Mouse (Mus musculus): ENCODE data around the gene Foxa1. TPM values are rescaled to one million over a fixed set of nuclear protein-coding genes. Genes with fewer than 3 reads are reported as not detected.

The Foxa1 gene
- polyA plus RNA-seq, 2 experiments, result 0.06 TPM; not detected in 1

DNA sequence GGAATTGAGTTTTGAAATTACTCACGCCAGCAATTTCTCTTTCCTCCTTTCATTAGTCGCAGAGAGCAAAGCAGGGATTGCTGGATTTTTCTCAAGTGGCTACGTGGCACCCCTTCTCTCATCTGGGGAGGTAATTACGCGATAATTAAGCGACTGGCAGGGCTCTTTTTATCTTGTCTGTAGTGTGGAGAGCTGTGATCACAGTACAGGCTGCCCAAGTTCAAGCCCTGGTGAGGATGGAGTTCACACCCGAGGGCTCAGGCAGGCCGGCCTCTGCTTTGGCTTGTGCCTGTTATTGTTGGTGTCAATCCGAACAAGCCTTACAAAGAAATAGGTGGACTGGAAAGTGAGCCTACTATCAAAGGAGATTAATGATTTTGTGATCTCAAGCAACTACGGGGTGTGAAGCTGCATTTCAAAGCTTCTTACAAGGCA lies 7.1 kb downstream of the Foxa1 start:
- WGBS, result 1% methylated on average over 10 of the region's 10 CpGs
- Histone ChIP-seq H3K4me3 (replicated peaks; ENCODE audit: low read length) (peak overlapping the region; percentile 29; the same call in 1 of the 2 replicates), H3K4me1 (ENCODE audit: control insufficient read depth, insufficient read depth, low read length) (peaks cover 15% of the 10 kb centered on the region), H3K9ac (ENCODE audit: low read depth, low read length, severe bottlenecking) (no peak overlapping the region), H3K27me3 (ENCODE audit: control insufficient read depth, insufficient read depth, low read length) (peaks cover 85% of the 10 kb centered on the region), H3K4me2 (replicated peaks; ENCODE audit: low read depth, low read length, severe bottlenecking) (0 out of 2 replicates have a peak overlapping the region, but pooled peaks have one; percentile 49), H3K36me3 (ENCODE audit: control insufficient read depth, insufficient read depth, low read length) (no peaks in the 10 kb centered on the region), H3K9me3 (ENCODE audit: control insufficient read depth, low read length) (no peaks in the 10 kb centered on the region), H3K27ac (replicated peaks; ENCODE audit: low read depth, low read length) (no peak overlapping the region)
- TF ChIP-seq POLR2A (IDR thresholded peaks at IDR 0.05; ENCODE audit: borderline replicate concordance, extremely low read depth, insufficient read depth, insufficient read length), result no peak
- no peak for ATAC-seq (ENCODE audit: low FRiP score, low read depth)
- no peak for DNase-seq (ENCODE audit: low spot score)

DNA sequence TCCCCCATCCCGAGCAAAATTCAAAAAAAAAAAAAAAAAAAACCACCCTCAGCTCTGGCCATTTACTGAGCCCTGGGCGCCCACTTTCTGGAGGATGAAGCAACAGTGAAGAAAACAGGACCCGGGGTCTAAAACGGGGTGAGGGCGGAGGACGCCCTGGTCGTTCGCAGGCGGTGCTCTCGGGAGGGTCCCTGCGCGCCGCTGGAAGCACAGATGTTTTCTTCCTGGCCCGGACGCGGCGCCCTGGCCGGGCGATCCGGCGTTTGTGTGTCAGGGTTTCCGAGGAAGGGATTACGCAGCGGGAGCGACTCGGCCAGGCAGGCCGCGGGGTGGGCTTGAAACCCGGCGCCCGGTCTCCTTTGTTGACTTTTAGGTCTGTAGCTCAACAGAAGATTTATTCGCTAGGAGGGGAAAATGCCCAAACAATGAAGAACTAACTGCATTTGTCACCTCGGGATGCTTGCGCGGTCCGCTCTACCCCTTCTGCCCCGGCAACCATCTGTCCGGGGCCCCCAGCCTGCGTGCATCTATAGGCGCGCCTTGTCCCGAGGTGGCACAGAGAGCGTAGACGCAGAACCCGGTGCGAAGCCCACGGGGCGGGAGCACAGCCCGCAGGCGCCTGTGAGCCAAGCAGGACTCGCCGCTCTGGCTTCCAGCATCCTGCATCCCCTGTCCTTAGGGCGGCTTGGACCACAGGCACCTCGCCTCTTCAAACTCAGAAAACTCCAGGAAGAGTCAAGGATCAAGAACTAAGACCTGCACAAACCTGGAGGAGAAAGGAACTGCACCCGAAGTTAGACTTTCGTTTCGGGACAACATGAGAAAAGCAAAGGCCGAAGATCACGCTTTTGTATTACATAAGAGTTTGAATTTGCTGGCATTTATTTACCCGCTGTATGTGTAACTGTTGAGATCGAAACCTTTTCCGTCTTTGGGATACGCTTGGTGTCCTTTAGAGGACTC lies 7.8 kb downstream of the Foxa1 start:
- H3K9ac ChIP-seq (ENCODE audit: low read depth, low read length, severe bottlenecking), result 0 out of 2 replicates have a peak overlapping the region, but pooled peaks have one; percentile 21
- peaks cover 15% of the 10 kb centered on the region for H3K4me1 ChIP-seq (ENCODE audit: control insufficient read depth, insufficient read depth, low read length)
- WGBS, result under 1% methylated on average over 58 of the region's 63 CpGs
- H3K4me3 ChIP-seq (replicated peaks; ENCODE audit: low read length), result peak overlapping the region; percentile 29
- no peak for ATAC-seq (ENCODE audit: low FRiP score, low read depth)
- H3K36me3 ChIP-seq (ENCODE audit: control insufficient read depth, insufficient read depth, low read length), result no peaks in the 10 kb centered on the region
- no peak overlapping the region for H3K27ac ChIP-seq (replicated peaks; ENCODE audit: low read depth, low read length)
- H3K27me3 ChIP-seq (ENCODE audit: control insufficient read depth, insufficient read depth, low read length), result peaks cover 87% of the 10 kb centered on the region
- TF ChIP-seq POLR2A (IDR thresholded peaks at IDR 0.05; ENCODE audit: borderline replicate concordance, extremely low read depth, insufficient read depth, insufficient read length), result no peak
- H3K9me3 ChIP-seq (ENCODE audit: control insufficient read depth, low read length), result no peaks in the 10 kb centered on the region
- peak overlapping the region; percentile 49 for H3K4me2 ChIP-seq (replicated peaks; ENCODE audit: low read depth, low read length, severe bottlenecking)
- no peak for DNase-seq (ENCODE audit: low spot score)

DNA sequence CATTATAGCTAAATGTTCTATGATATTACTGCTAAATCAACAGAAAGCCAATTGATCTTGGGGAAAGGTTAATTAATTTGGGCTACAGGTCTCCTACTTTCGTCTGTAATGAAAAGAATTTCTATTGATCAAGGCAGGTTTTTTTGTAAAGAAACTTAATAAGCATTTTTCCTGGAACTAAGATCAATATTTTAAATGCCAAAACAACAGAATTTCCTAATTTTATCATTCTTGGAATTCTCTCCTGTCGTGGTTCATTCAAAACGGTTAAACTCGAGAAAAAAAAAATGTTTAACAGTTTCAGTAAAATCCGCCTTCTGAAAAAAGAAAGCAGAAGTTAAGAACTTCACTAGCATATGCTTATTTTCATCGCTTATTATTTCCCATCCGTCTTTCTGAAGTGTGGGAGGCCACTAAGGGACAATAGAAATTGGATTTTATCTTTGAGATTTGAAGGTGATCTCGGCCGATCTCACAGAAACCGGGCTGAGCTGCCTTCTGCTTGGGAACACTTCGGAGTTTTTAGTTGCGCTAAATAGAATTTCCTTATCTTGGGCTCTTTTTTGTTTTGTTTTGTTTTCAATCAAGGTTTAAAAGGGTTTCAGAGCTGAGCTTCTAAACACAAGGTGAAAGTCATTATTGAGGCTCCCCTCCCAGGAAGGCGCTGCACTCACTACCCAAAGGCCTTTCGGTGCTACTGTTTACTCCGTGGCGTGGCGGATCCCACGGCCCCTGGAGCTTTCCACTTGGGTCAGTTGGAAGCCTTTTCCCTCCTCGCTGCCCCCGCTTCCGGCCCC lies 8.7 kb downstream of the Foxa1 start:
- peaks cover 15% of the 10 kb centered on the region for H3K4me1 ChIP-seq (ENCODE audit: control insufficient read depth, insufficient read depth, low read length)
- H3K9ac ChIP-seq (ENCODE audit: low read depth, low read length, severe bottlenecking), result no peak overlapping the region
- DNase-seq (ENCODE audit: low spot score), result no peak
- H3K27ac ChIP-seq (replicated peaks; ENCODE audit: low read depth, low read length), result no peak overlapping the region
- no peak for TF ChIP-seq POLR2A (IDR thresholded peaks at IDR 0.05; ENCODE audit: borderline replicate concordance, extremely low read depth, insufficient read depth, insufficient read length)
- H3K4me3 ChIP-seq (replicated peaks; ENCODE audit: low read length), result peak overlapping the region; percentile 29
- no peak for ATAC-seq (ENCODE audit: low FRiP score, low read depth)
- H3K4me2 ChIP-seq (replicated peaks; ENCODE audit: low read depth, low read length, severe bottlenecking), result peak overlapping the region; percentile 49
- under 1% methylated on average over 21 of the region's 21 CpGs for WGBS
- no peaks in the 10 kb centered on the region for H3K9me3 ChIP-seq (ENCODE audit: control insufficient read depth, low read length)
- H3K27me3 ChIP-seq (ENCODE audit: control insufficient read depth, insufficient read depth, low read length), result peaks cover 87% of the 10 kb centered on the region
- no peaks in the 10 kb centered on the region for H3K36me3 ChIP-seq (ENCODE audit: control insufficient read depth, insufficient read depth, low read length)

DNA sequence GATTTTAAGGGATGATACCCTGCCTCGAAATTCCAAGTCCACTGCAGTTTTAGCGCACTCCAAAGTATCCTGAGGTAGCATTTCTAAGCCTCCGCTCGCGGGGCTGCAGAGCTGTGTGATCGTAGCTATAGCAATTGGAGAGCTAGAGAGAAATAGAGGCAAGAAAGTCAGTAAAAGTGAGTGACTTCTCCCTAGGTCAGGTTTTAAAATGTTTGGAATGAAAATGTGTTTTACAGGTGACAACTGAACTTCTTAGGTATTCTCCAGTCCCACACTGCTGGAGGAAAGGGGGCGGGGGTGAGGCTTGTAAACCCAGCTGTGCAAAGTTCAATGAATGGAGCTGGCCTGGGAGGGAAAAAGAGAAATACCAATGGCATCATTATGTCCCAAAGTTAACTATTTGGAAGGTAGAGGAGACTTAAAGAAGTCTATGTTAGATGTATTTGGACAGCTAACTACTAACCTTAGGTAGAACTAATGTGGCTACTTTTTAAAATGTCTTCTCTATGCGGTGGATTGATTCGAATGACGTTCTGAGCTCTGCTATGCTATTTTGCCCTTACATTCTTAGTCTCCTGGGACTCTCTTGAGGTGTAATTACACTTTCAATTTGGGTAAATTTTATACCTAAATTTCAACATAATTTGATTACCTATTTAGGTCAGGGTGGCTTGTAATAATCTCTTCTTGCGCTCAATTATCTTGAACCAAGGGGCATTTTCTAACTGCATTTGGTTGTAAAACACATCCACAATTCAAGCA lies 9.6 kb downstream of the Foxa1 start:
- H3K4me2 ChIP-seq (replicated peaks; ENCODE audit: low read depth, low read length, severe bottlenecking), result no peak overlapping the region
- H3K27me3 ChIP-seq (ENCODE audit: control insufficient read depth, insufficient read depth, low read length), result peaks cover 86% of the 10 kb centered on the region
- no peak for TF ChIP-seq POLR2A (IDR thresholded peaks at IDR 0.05; ENCODE audit: borderline replicate concordance, extremely low read depth, insufficient read depth, insufficient read length)
- no peak for ATAC-seq (ENCODE audit: low FRiP score, low read depth)
- DNase-seq (ENCODE audit: low spot score), result no peak
- peaks cover 11% of the 10 kb centered on the region for H3K4me1 ChIP-seq (ENCODE audit: control insufficient read depth, insufficient read depth, low read length)
- H3K27ac ChIP-seq (replicated peaks; ENCODE audit: low read depth, low read length), result no peak overlapping the region
- H3K36me3 ChIP-seq (ENCODE audit: control insufficient read depth, insufficient read depth, low read length), result no peaks in the 10 kb centered on the region
- H3K9ac ChIP-seq (ENCODE audit: low read depth, low read length, severe bottlenecking), result no peak overlapping the region
- H3K9me3 ChIP-seq (ENCODE audit: control insufficient read depth, low read length), result no peaks in the 10 kb centered on the region
- H3K4me3 ChIP-seq (replicated peaks; ENCODE audit: low read length), result no peak overlapping the region
- 2% methylated on average over 11 of the region's 11 CpGs for WGBS
